Mouse (Mus musculus) testis, adult 10 weeks (tissue): Measurements from ENCODE around the gene Olfr888. TPM values are rescaled to one million over a fixed set of nuclear protein-coding genes. Genes with fewer than 3 reads are reported as not detected.

ENCODE experiments used
- polyA plus RNA-seq: library from polyadenylated mRNA; stranded (reverse); fragments of 350-450 nt; fragmentation: Illumina TruSeq; extraction: RNeasy Lipid Tissue Mini Kit (QIAGEN cat#74804); gene quantifications from one replicate; pipeline ENCODE4 v1.2.3, GENCODE M21; 2014; ENCODE audit warnings: low read depth, low replicate concordance

The Olfr888 gene
- not detected for polyA plus RNA-seq

GRCm38 (mm10) chr9:38107828-38108227 lies at the start of gene Olfr888:
Gene Olfr888 (plus strand): TSS chr9:38108128.

GRCm38 (mm10) chr9:38061022-38061421 lies 46.9 kb upstream of the Olfr888 start, which contains the start of gene Olfr885:
Gene Olfr885 (plus strand): TSS chr9:38061322.

DNA sequence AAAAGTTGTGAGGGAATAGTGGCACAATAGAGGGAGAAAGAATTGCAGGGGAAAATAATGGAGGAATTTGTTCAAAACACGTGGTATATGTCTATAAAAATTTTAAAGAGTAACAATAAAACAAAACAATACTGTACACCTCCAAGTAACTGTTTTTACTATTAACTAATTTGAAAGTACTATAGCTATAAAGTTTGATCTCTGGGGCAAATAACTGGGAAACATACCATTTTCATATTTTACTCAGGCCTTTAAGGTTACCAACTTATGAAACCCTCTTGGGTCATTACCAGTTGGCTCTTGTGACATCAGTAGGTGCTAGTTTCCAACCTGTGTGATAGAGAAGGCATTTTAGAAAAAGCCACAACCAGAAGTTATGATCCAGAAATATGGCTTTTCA lies 24.2 kb upstream of the Olfr888 start, which contains the start of gene Olfr887:
Gene Olfr887, plus strand, starts transcription at position 301 of the 400 bp plus-strand sequence.

GRCm38 (mm10) chr9:38114898-38115297 lies 7.0 kb downstream of the Olfr888 start, which contains the start of gene Olfr889:
Gene Olfr889 (plus strand): TSS chr9:38115198.

GRCm38 (mm10) chr9:38142217-38142616 lies 34.3 kb downstream of the Olfr888 start, which contains the start of gene Olfr890:
Gene Olfr890 (plus strand): TSS chr9:38142517.

Other genes starting within 250 kb of the Olfr888 start
- not detected for gene Olfr145, start 211.4 kb upstream of the Olfr888 start, polyA plus RNA-seq
- not detected for gene Olfr878, start 190.3 kb upstream of the Olfr888 start, polyA plus RNA-seq
- gene Olfr881, start 116.3 kb upstream of the Olfr888 start, polyA plus RNA-seq = not detected
- gene Olfr883, start 82.3 kb upstream of the Olfr888 start, polyA plus RNA-seq = not detected
- not detected for gene Olfr884, start 61.6 kb upstream of the Olfr888 start, polyA plus RNA-seq
- not detected for gene Olfr885, start 46.8 kb upstream of the Olfr888 start, polyA plus RNA-seq
- 0.03 TPM for gene Olfr887, start 24.1 kb upstream of the Olfr888 start, polyA plus RNA-seq
- not detected for gene Olfr889, start 7.1 kb downstream of the Olfr888 start, polyA plus RNA-seq
- not detected for gene Olfr890, start 34.4 kb downstream of the Olfr888 start, polyA plus RNA-seq
- gene Olfr891, start 72.7 kb downstream of the Olfr888 start, polyA plus RNA-seq = not detected
- not detected for gene Olfr893, start 100.2 kb downstream of the Olfr888 start, polyA plus RNA-seq
- not detected for gene Olfr894, start 109.9 kb downstream of the Olfr888 start, polyA plus RNA-seq
- not detected for gene Olfr143, start 144.6 kb downstream of the Olfr888 start, polyA plus RNA-seq
- gene Olfr895, start 159.7 kb downstream of the Olfr888 start, polyA plus RNA-seq = not detected
- 1.8 TPM for gene Olfr896-ps1, start 183.0 kb downstream of the Olfr888 start, polyA plus RNA-seq
- gene Olfr25, start 220.9 kb downstream of the Olfr888 start, polyA plus RNA-seq = 0.80 TPM
- gene Olfr898, start 240.3 kb downstream of the Olfr888 start, polyA plus RNA-seq = 0.17 TPM